In the genomic region with DNA sequence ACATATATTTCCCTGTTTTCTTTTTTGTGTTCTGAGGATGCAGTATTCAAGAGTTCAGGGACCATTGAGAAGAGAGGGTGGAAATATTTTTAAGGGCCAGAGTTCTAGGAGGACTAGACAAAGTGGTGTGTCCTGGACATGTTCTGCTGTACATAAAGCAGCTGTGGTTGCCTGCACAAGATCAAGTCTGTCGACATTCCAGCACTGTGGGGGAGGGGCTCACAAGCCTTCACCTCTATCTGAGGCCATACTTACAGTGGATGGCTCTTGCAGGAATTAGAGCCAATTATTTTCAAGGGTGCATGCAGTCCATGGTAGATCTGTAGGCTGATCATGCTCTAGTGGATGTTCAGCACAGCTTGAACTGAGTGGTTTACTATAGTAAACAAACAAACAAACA, we compare ENCODE assay signal across 14 mouse cellular contexts. TPM values are rescaled to one million over a fixed set of nuclear protein-coding genes. Genes with fewer than 3 reads are reported as not detected.
DNase-seq lines count a peak whose midpoint lies in the region; ATAC-seq lines count a peak whose summit lies in the region.
"Had no signal": no experiment of that assay in that cellular context is flagged by ENCODE, and none has a peak within 500 bp of the region (broad histone marks: within the 10 kb centered on the region; RNA-seq: fewer than 3 reads in every experiment).

No protein-coding gene starts in this region.

- DNase-seq in kidney, adult 11 months = peak; percentile 52
- peak; percentile 44 for DNase-seq in embryo, embryonic 10.5 days (ENCODE audit: low spot score)
- DNase-seq in kidney, adult 8-10 months = peak; percentile 24 to 41
- DNase-seq in lung, postnatal 10 days = peak; percentile 70
- no peak for DNase-seq in layer of hippocampus, adult 8-10 months (ENCODE audit: low spot score in 2 of 2)
- DNase-seq: right cerebral cortex, postnatal 4 days; thymus, postnatal 14 days had no signal

- H3K27me3 ChIP-seq in kidney, embryonic 16.5 days (ENCODE audit: insufficient read depth, low read length) = no peaks in the 10 kb centered on the region
- no peaks in the 10 kb centered on the region for H3K27me3 ChIP-seq in hindbrain, embryonic 13.5 days

- H3K27ac ChIP-seq in kidney, embryonic 16.5 days (ENCODE audit: low read length) = no peak overlapping the region
- no peak overlapping the region for H3K27ac ChIP-seq in hindbrain, embryonic 13.5 days
- H3K27ac ChIP-seq: hindbrain, embryonic 14.5 days had no signal

- no peak overlapping the region for H3K9ac ChIP-seq in kidney, embryonic 16.5 days (replicated peaks; ENCODE audit: low read length)
- H3K9ac ChIP-seq in hindbrain, embryonic 13.5 days = no peak overlapping the region
- H3K9ac ChIP-seq: hindbrain, embryonic 14.5 days had no signal

- H3K9me3 ChIP-seq in kidney, embryonic 16.5 days (ENCODE audit: low read length) = no peaks in the 10 kb centered on the region
- no peaks in the 10 kb centered on the region for H3K9me3 ChIP-seq in hindbrain, embryonic 13.5 days
- H3K9me3 ChIP-seq: G1E had no signal

- H3K4me1 ChIP-seq in kidney, embryonic 16.5 days (ENCODE audit: insufficient read depth, low read length) = peaks cover 73% of the 10 kb centered on the region
- H3K4me1 ChIP-seq in hindbrain, embryonic 13.5 days (replicated peaks) = peaks cover 91% of the 10 kb centered on the region

- peaks cover 18% of the 10 kb centered on the region; the same call in 1 of the 2 replicates for H3K36me3 ChIP-seq in kidney, embryonic 16.5 days (ENCODE audit: insufficient read depth, low read length)
- H3K36me3 ChIP-seq in hindbrain, embryonic 13.5 days = peaks cover 48% of the 10 kb centered on the region

- no peak overlapping the region for H3K4me2 ChIP-seq in kidney, embryonic 16.5 days (replicated peaks; ENCODE audit: low read depth, low read length)
- H3K4me2 ChIP-seq in hindbrain, embryonic 13.5 days = no peak overlapping the region

- no peak overlapping the region for H3K4me3 ChIP-seq in kidney, embryonic 16.5 days (ENCODE audit: low read length)
- no peak overlapping the region for H3K4me3 ChIP-seq in hindbrain, embryonic 13.5 days
- H3K4me3 ChIP-seq: left cerebral cortex, adult 2 months had no signal

- ATAC-seq in kidney, embryonic 16.5 days (ENCODE audit: low FRiP score, low TSS enrichment) = no peak
- no peak for ATAC-seq in hindbrain, embryonic 13.5 days (ENCODE audit: low FRiP score)
- no peak for ATAC-seq in activated CD4-positive, CD25-positive, alpha-beta regulatory T cell, adult 4 months

- 3% methylated on average over 1 of the region's 1 CpGs for WGBS in kidney, embryonic 16.5 days
- 14% methylated on average over 1 of the region's 1 CpGs for WGBS in hindbrain, embryonic 13.5 days

RNA-seq across cellular contexts. Expression of a gene that starts 7.9 kb away (rescaled TPM):
- polyA plus RNA-seq in kidney, embryonic 16.5 days (2015; fragmentation: Nextera tagmentation; extraction: Ambion mirVana) = 30.6 and 44.9 TPM in 2 replicates
- 34.0 and 38.5 TPM in 2 replicates for polyA plus RNA-seq in hindbrain, embryonic 13.5 days (2015; fragmentation: Nextera tagmentation; extraction: Ambion mirVana)
- 1 to 10 TPM; 5.1 to 6.2 TPM for polyA plus RNA-seq in activated CD4-positive, CD25-positive, alpha-beta regulatory T cell, adult 4 months (2017; shearing (Covaris generic))
- total RNA-seq in layer of hippocampus, adult 8-10 months (2022) = 100 to 1,000 TPM in 3 of 4 experiments, 10 to 100 TPM in 1; 88.5 to 132 (median 119) TPM

RNA-seq across cellular contexts. Expression of a gene that starts 20.1 kb away (rescaled TPM):
- 0.74 and 0.78 TPM in 2 replicates for polyA plus RNA-seq in kidney, embryonic 16.5 days (2015; fragmentation: Nextera tagmentation; extraction: Ambion mirVana)
- polyA plus RNA-seq in hindbrain, embryonic 13.5 days (2015; fragmentation: Nextera tagmentation; extraction: Ambion mirVana) = 1.1 and 1.2 TPM in 2 replicates
- not detected for polyA plus RNA-seq in activated CD4-positive, CD25-positive, alpha-beta regulatory T cell, adult 4 months (2017; shearing (Covaris generic))
- total RNA-seq in layer of hippocampus, adult 8-10 months (2022) = under 1 TPM; 0.57 to 0.73 (median 0.60) TPM
- polyA plus RNA-seq: G1E had no signal

RNA-seq across cellular contexts. Expression of a gene that starts 48.8 kb away (rescaled TPM):
- polyA plus RNA-seq in kidney, embryonic 16.5 days (2015; fragmentation: Nextera tagmentation; extraction: Ambion mirVana) = 0.39 and 0.57 TPM in 2 replicates
- polyA plus RNA-seq in hindbrain, embryonic 13.5 days (2015; fragmentation: Nextera tagmentation; extraction: Ambion mirVana) = not detected in 2 replicates
- polyA plus RNA-seq in activated CD4-positive, CD25-positive, alpha-beta regulatory T cell, adult 4 months (2017; shearing (Covaris generic)) = under 1 TPM in 1 of 2 experiments, not detected in 1; 0.33 TPM
- not detected for total RNA-seq in layer of hippocampus, adult 8-10 months (2022)
- total RNA-seq: left cerebral cortex, adult 2 months had no signal
- polyA plus RNA-seq: cortical plate, adult 2 months; G1E; hindbrain, embryonic 14.5 days had no signal

RNA-seq across cellular contexts. Expression of a gene that starts 52.7 kb away (rescaled TPM):
- polyA plus RNA-seq in kidney, embryonic 16.5 days (2015; fragmentation: Nextera tagmentation; extraction: Ambion mirVana) = 0.14 and 0.15 TPM in 2 replicates
- polyA plus RNA-seq in hindbrain, embryonic 13.5 days (2015; fragmentation: Nextera tagmentation; extraction: Ambion mirVana) = not detected in 2 replicates
- under 1 TPM in 1 of 2 experiments, not detected in 1; 0.69 TPM for polyA plus RNA-seq in activated CD4-positive, CD25-positive, alpha-beta regulatory T cell, adult 4 months (2017; shearing (Covaris generic))
- not detected for total RNA-seq in layer of hippocampus, adult 8-10 months (2022)
- total RNA-seq: left cerebral cortex, adult 2 months had no signal
- polyA plus RNA-seq: G1E had no signal

RNA-seq across cellular contexts. Expression of a gene that starts 52.8 kb away (rescaled TPM):
- polyA plus RNA-seq in kidney, embryonic 16.5 days (2015; fragmentation: Nextera tagmentation; extraction: Ambion mirVana) = not detected in 2 replicates
- polyA plus RNA-seq in hindbrain, embryonic 13.5 days (2015; fragmentation: Nextera tagmentation; extraction: Ambion mirVana) = not detected in 2 replicates
- polyA plus RNA-seq in activated CD4-positive, CD25-positive, alpha-beta regulatory T cell, adult 4 months (2017; shearing (Covaris generic)) = under 1 TPM in 1 of 2 experiments, not detected in 1; 0.54 TPM
- total RNA-seq in layer of hippocampus, adult 8-10 months (2022) = not detected
- total RNA-seq: G1E; left cerebral cortex, adult 2 months had no signal
- polyA plus RNA-seq: cortical plate, adult 2 months; G1E; hindbrain, embryonic 14.5 days had no signal

Comparison
In these comparisons a context has a peak if more than half of its experiments do, and no peak if none do; other contexts are left out.
1. DNase-seq: peak in kidney, adult 11 months (single experiment), embryo, embryonic 10.5 days (single experiment), kidney, adult 8-10 months (2 of 2) and lung, postnatal 10 days (single experiment); none in layer of hippocampus, adult 8-10 months (0 of 2).